Mouse (Mus musculus): ENCODE measurements around the gene Sh3rf1. TPM values are rescaled to one million over a fixed set of nuclear protein-coding genes. Genes with fewer than 3 reads are reported as not detected.

Gene Sh3rf1
- polyA plus RNA-seq, 1 experiment, result 18.3 TPM

GRCm38 (mm10) chr8:61268233-61268916 lies 44.7 kb downstream of the Sh3rf1 start:
- Histone ChIP-seq H3K27ac (ENCODE audit: insufficient read depth, low read depth, low read length) (no peak overlapping the region), H3K27me3 (ENCODE audit: control insufficient read depth, insufficient read depth, low read length) (no peaks in the 10 kb centered on the region), H3K4me3 (ENCODE audit: low read depth, low read length) (no peak overlapping the region), H3K4me1 (ENCODE audit: control insufficient read depth, insufficient read depth, insufficient read length, low read length) (peaks cover 12% of the 10 kb centered on the region; the same call in 1 of the 2 replicates), H3K36me3 (ENCODE audit: control insufficient read depth, insufficient read depth, low read length) (no peaks in the 10 kb centered on the region)
- 49% methylated on average over 10 of the region's 10 CpGs for WGBS
- TF ChIP-seq CTCF (IDR thresholded peaks at IDR 0.05; ENCODE audit: extremely low read depth, insufficient read length, insufficient replicate concordance, low read depth, low read length), result no peak

DNA sequence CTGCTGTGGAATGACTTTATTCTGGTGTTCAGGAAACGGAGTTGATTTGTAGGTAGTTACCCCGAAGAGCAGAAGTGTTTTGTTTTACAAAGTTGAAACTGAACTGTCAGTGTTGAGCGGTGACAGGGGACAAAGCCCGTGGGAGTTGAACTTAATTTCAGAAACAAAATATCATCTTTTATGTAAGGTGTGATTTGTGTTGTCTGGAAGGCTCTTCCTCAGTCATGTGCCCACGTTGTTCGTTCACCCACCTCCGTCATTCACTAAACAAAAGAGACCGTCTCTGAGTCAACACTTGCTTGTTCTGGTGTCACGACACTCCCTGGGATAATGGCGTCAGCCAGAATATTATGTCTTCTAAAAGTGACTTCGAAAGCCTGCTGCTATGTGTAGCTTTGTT lies 46.3 kb downstream of the Sh3rf1 start:
- no peaks in the 10 kb centered on the region for H3K27me3 ChIP-seq (ENCODE audit: control insufficient read depth, insufficient read depth, low read length)
- H3K27ac ChIP-seq (ENCODE audit: insufficient read depth, low read depth, low read length), result no peak overlapping the region
- H3K4me1 ChIP-seq (ENCODE audit: control insufficient read depth, insufficient read depth, insufficient read length, low read length), result peaks cover 25% of the 10 kb centered on the region
- H3K36me3 ChIP-seq (ENCODE audit: control insufficient read depth, insufficient read depth, low read length), result no peaks in the 10 kb centered on the region
- no peak for TF ChIP-seq POLR2A (IDR thresholded peaks at IDR 0.05; ENCODE audit: low read depth, low read length)
- TF ChIP-seq CTCF (IDR thresholded peaks at IDR 0.05; ENCODE audit: extremely low read depth, insufficient read length, insufficient replicate concordance, low read depth, low read length), result no peak
- H3K4me3 ChIP-seq (ENCODE audit: low read depth, low read length), result no peak overlapping the region
- 84% methylated on average over 11 of the region's 11 CpGs for WGBS

- TF ChIP-seq CTCF (IDR thresholded peaks at IDR 0.05; ENCODE audit: extremely low read depth, insufficient read length, insufficient replicate concordance, low read depth, low read length) (no peak), POLR2A (IDR thresholded peaks at IDR 0.05; ENCODE audit: low read depth, low read length) (no peak)
- no peaks in the 10 kb centered on the region for H3K36me3 ChIP-seq (ENCODE audit: control insufficient read depth, insufficient read depth, low read length)
- peaks cover 30% of the 10 kb centered on the region for H3K4me1 ChIP-seq (ENCODE audit: control insufficient read depth, insufficient read depth, insufficient read length, low read length)
- 75% methylated on average over 9 of the region's 9 CpGs for WGBS
- H3K27me3 ChIP-seq (ENCODE audit: control insufficient read depth, insufficient read depth, low read length), result no peaks in the 10 kb centered on the region
- H3K4me3 ChIP-seq (ENCODE audit: low read depth, low read length), result no peak overlapping the region
- H3K27ac ChIP-seq (ENCODE audit: insufficient read depth, low read depth, low read length), result no peak overlapping the region
Measured at GRCm38 (mm10) chr8:61270541-61270940, 46.9 kb downstream of the Sh3rf1 start.

GRCm38 (mm10) chr8:61270961-61271360 lies 47.3 kb downstream of the Sh3rf1 start:
- Histone ChIP-seq H3K4me1 (ENCODE audit: control insufficient read depth, insufficient read depth, insufficient read length, low read length) (peaks cover 31% of the 10 kb centered on the region), H3K36me3 (ENCODE audit: control insufficient read depth, insufficient read depth, low read length) (no peaks in the 10 kb centered on the region), H3K27me3 (ENCODE audit: control insufficient read depth, insufficient read depth, low read length) (no peaks in the 10 kb centered on the region), H3K27ac (ENCODE audit: insufficient read depth, low read depth, low read length) (no peak overlapping the region), H3K4me3 (ENCODE audit: low read depth, low read length) (no peak overlapping the region)
- TF ChIP-seq POLR2A (IDR thresholded peaks at IDR 0.05; ENCODE audit: low read depth, low read length), result no peak
- TF ChIP-seq CTCF (IDR thresholded peaks at IDR 0.05; ENCODE audit: extremely low read depth, insufficient read length, insufficient replicate concordance, low read depth, low read length), result no peak
- WGBS, result 59% methylated on average over 4 of the region's 6 CpGs

DNA sequence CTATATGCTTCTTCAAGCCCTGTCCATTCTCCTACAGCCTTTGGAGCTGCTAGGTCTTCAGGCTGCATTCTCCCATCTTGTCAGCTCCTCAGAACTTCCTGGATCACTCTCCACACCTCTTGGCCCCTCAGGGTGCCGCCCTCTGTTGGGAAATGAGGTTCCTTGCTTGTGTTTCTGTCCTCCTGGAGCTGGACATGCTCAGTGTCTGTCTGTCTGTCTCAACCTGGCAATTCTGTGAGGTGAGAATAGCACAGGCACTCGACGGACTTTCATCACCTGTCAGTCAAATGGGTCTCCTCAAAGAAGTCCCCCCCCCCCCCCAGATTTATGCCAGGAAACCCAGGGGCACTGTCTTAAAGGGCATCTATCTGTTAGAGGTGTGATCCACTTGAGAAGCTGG lies 49.2 kb downstream of the Sh3rf1 start:
- 30% methylated on average over 3 of the region's 3 CpGs for WGBS
- Histone ChIP-seq H3K27me3 (ENCODE audit: control insufficient read depth, insufficient read depth, low read length) (no peaks in the 10 kb centered on the region), H3K36me3 (ENCODE audit: control insufficient read depth, insufficient read depth, low read length) (no peaks in the 10 kb centered on the region), H3K27ac (ENCODE audit: insufficient read depth, low read depth, low read length) (peak overlapping the region; percentile 73), H3K4me1 (ENCODE audit: control insufficient read depth, insufficient read depth, insufficient read length, low read length) (peaks cover 31% of the 10 kb centered on the region), H3K4me3 (ENCODE audit: low read depth, low read length) (no peak overlapping the region)
- TF ChIP-seq POLR2A (IDR thresholded peaks at IDR 0.05; ENCODE audit: low read depth, low read length), result no peak; the same call in 1 of the 2 replicates
- TF ChIP-seq CTCF (IDR thresholded peaks at IDR 0.05; ENCODE audit: extremely low read depth, insufficient read length, insufficient replicate concordance, low read depth, low read length), result no peak

DNA sequence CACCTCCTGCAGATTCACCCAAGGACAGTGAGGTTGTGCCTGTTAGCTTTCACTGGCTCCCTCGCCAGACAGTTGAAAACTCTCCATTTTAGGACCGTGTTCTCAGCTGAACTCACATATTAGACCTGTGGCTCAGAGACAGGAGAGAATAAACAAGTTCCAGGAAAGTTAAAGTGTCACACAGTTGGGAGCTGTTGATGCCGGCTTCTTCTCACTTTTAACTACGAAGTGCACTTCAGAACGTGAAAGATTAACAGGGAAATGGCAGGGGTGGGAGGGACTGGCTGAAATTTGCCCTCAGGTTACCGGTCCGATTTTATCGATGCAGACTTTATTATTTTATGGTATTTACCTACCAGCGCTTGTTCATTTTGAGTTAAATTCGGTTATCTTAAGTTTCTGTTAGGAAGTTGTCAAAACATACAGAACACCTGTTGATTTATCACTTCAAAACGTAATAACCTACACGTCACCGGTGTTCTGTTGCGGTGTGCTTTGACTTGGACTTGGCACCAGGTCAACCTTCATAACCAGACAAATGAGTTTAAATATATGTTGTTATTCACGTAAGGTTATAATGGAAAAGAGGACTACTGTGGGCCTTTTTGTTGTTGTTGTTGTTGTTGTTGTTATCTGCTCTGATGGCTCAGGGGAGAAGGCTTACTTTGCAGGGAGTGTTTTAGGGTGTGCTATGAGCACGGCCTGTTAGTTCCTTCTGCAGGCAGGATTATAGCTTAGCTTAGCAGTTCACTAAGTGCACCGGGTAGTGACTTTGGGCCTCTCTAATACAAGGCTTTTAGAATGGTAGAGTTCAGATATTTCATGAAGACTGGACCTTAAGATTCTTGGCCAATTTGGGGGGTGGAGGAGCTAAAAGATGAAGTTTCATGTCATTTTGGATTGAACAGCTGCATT lies 49.9 kb downstream of the Sh3rf1 start:
- WGBS, result 28% methylated on average over 17 of the region's 17 CpGs
- Histone ChIP-seq H3K27ac (ENCODE audit: insufficient read depth, low read depth, low read length) (peak overlapping the region; percentile 83), H3K27me3 (ENCODE audit: control insufficient read depth, insufficient read depth, low read length) (no peaks in the 10 kb centered on the region), H3K4me1 (ENCODE audit: control insufficient read depth, insufficient read depth, insufficient read length, low read length) (peaks cover 30% of the 10 kb centered on the region), H3K4me3 (ENCODE audit: low read depth, low read length) (no peak overlapping the region), H3K36me3 (ENCODE audit: control insufficient read depth, insufficient read depth, low read length) (no peaks in the 10 kb centered on the region)
- no peak for TF ChIP-seq CTCF (IDR thresholded peaks at IDR 0.05; ENCODE audit: extremely low read depth, insufficient read length, insufficient replicate concordance, low read depth, low read length)
- no peak for TF ChIP-seq POLR2A (IDR thresholded peaks at IDR 0.05; ENCODE audit: low read depth, low read length)
